Mouse (Mus musculus): ENCODE results near the gene Uba7. TPM values are rescaled to one million over a fixed set of nuclear protein-coding genes. Genes with fewer than 3 reads are reported as not detected.
A peak's percentile ranks its signal among the peaks of the same experiment; 100 is the strongest.

Uba7 gene
- total and polyA plus RNA-seq, 2 experiments from 2014 or later: 18.0 to 55.6 TPM

DNA sequence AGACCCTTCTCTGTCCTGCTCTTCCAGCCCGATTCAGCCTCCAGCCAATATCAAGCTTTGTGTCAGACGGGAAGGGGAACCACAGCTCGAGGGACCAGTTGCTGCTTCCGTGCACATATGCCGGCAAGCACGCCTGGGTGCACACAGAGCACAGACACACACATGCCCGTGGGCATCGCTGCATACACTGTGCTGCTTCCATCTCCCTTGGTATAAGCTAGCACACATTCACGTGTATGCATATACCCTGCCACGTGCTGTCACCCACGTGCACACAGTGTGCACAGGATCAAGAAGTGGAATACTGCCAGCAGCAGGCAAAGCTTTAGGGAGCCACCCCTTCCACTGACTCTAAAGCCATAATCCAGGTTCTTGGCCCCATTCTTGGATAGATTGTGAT lies 41.2 kb upstream of the Uba7 start:
- Histone ChIP-seq H3K27me3 (ENCODE audit: control insufficient read depth, insufficient read depth, low read length) (peaks cover 42% of the 10 kb centered on the region), H3K27ac (ENCODE audit: low read depth) (no peak overlapping the region), H3K4me2 (ENCODE audit: low read depth, low read length) (no peak overlapping the region), H3K4me1 (ENCODE audit: control insufficient read depth, insufficient read depth) (peaks cover 8% of the 10 kb centered on the region), H3K9ac (replicated peaks; ENCODE audit: low read depth, low read length) (no peak overlapping the region), H3K9me3 (replicated peaks; ENCODE audit: control insufficient read depth, low read length) (no peaks in the 10 kb centered on the region), H3K36me3 (replicated peaks; ENCODE audit: control insufficient read depth, insufficient read depth, low read length) (no peaks in the 10 kb centered on the region), H3K4me3 (ENCODE audit: low read depth, low read length) (no peak overlapping the region)
- no peak for DNase-seq (ENCODE audit: low spot score)
- no peak for ATAC-seq (ENCODE audit: insufficient read depth, low read depth)
- WGBS: 81% methylated on average over 11 of the region's 11 CpGs
- TF ChIP-seq EP300 (IDR thresholded peaks at IDR 0.05; ENCODE audit: low read depth) (no peak), CTCF (IDR thresholded peaks at IDR 0.05; ENCODE audit: low read depth) (no peak)

GRCm38 (mm10) chr9:107935374-107935773 lies 39.9 kb upstream of the Uba7 start, which contains the start of gene Camkv:
Camkv (plus strand) TSS chr9:107935674.
- 26% methylated on average over 3 of the region's 3 CpGs for WGBS
- peaks cover 43% of the 10 kb centered on the region for H3K27me3 ChIP-seq (ENCODE audit: control insufficient read depth, insufficient read depth, low read length)
- peak within 1 kb of the TSS; percentile 40; the same call in 1 of the 2 replicates for H3K9ac ChIP-seq (replicated peaks; ENCODE audit: low read depth, low read length)

DNA sequence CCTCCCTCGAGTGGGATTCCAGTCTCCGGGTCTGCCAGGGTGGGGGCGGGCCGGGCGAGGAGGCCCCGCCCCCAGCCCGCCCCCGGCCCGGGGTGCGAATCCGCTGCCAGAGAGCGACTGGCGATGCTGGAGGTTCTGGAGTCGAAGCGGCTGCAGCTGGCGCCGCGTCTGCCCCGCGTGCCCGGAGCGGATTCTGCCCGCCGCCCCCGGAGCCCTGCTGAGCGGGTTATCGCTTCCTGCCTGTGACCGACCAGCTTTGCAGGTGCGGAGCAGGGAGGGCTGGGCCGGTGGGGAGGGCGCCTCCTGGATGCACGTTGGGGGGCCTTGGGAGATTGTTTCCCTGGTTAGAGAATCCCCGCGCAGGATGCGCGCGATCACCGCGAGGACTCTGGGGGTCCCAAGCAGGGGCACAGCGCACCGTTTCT lies 39.5 kb upstream of the Uba7 start:
- 2% methylated on average over 33 of the region's 41 CpGs for WGBS
- Histone ChIP-seq H3K4me2 (ENCODE audit: low read depth, low read length) (peak overlapping the region; percentile 77), H3K9me3 (replicated peaks; ENCODE audit: control insufficient read depth, low read length) (no peaks in the 10 kb centered on the region), H3K36me3 (replicated peaks; ENCODE audit: control insufficient read depth, insufficient read depth, low read length) (no peaks in the 10 kb centered on the region), H3K4me1 (ENCODE audit: control insufficient read depth, insufficient read depth) (peaks cover 8% of the 10 kb centered on the region), H3K27ac (ENCODE audit: low read depth) (no peak overlapping the region), H3K27me3 (ENCODE audit: control insufficient read depth, insufficient read depth, low read length) (peaks cover 43% of the 10 kb centered on the region), H3K9ac (replicated peaks; ENCODE audit: low read depth, low read length) (peak overlapping the region; percentile 40; the same call in 1 of the 2 replicates), H3K4me3 (ENCODE audit: low read depth, low read length) (peak overlapping the region; percentile 49)
- ATAC-seq (ENCODE audit: insufficient read depth, low read depth) (peak; percentile 34; the same call in 1 of the 2 replicates), DNase-seq (ENCODE audit: low spot score) (no peak)
- TF ChIP-seq CTCF (IDR thresholded peaks at IDR 0.05; ENCODE audit: low read depth) (no peak), EP300 (IDR thresholded peaks at IDR 0.05; ENCODE audit: low read depth) (no peak)

More at GRCm38 (mm10) chr9:107935374-107935773, 39.9 kb upstream of the Uba7 start, which contains the start of gene Camkv:
- no peak for DNase-seq (ENCODE audit: low spot score)
- H3K4me3 ChIP-seq (ENCODE audit: low read depth, low read length): peak within 1 kb of the TSS; percentile 49
- peak within 1 kb of the TSS; percentile 77 for H3K4me2 ChIP-seq (ENCODE audit: low read depth, low read length)
- no peak for ATAC-seq (ENCODE audit: insufficient read depth, low read depth)
- no peaks in the 10 kb centered on the region for H3K36me3 ChIP-seq (replicated peaks; ENCODE audit: control insufficient read depth, insufficient read depth, low read length)
- H3K27ac ChIP-seq (ENCODE audit: low read depth): no peak within 1 kb of the TSS
- no peaks in the 10 kb centered on the region for H3K9me3 ChIP-seq (replicated peaks; ENCODE audit: control insufficient read depth, low read length)
- TF ChIP-seq EP300 (IDR thresholded peaks at IDR 0.05; ENCODE audit: low read depth): no peak
- peaks cover 8% of the 10 kb centered on the region for H3K4me1 ChIP-seq (ENCODE audit: control insufficient read depth, insufficient read depth)

DNA sequence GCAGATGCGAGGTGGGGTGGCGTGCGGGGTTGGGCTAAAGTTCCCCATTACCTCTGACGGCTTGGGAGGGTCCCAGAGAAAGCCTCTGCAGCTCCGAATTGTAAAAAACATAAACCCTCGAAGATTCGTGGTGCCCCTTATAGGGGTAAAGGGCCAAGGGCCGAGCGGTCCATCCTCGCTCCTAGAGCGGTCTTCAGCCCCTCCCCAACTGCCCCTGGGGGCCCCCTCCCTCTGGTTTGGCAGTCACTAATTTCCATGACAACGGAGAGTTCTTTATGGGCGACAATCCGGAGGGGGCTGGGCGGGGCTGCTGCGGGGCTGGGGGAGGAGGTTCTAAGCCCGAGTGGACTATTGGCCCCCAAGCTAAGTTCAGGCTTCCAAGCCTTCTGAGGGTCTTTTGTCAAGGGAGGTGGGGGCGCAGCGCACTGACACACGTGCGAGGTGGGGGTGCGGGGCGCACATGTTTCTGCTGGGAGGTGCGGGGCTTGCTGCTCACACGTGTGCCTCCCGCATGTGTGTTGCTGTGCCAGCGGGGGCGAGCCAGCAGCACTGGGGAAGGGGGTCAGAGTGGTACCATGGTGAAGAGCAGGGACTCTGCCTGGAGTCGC lies 39.0 kb upstream of the Uba7 start:
- Histone ChIP-seq H3K27me3 (ENCODE audit: control insufficient read depth, insufficient read depth, low read length) (peaks cover 43% of the 10 kb centered on the region), H3K36me3 (replicated peaks; ENCODE audit: control insufficient read depth, insufficient read depth, low read length) (no peaks in the 10 kb centered on the region), H3K27ac (ENCODE audit: low read depth) (no peak overlapping the region), H3K4me3 (ENCODE audit: low read depth, low read length) (peak overlapping the region; percentile 49), H3K4me2 (ENCODE audit: low read depth, low read length) (peak overlapping the region; percentile 77), H3K4me1 (ENCODE audit: control insufficient read depth, insufficient read depth) (peaks cover 8% of the 10 kb centered on the region), H3K9me3 (replicated peaks; ENCODE audit: control insufficient read depth, low read length) (no peaks in the 10 kb centered on the region), H3K9ac (replicated peaks; ENCODE audit: low read depth, low read length) (0 out of 2 replicates have a peak overlapping the region, but pooled peaks have one; percentile 40)
- no peak for DNase-seq (ENCODE audit: low spot score)
- ATAC-seq (ENCODE audit: insufficient read depth, low read depth): 0 out of 2 replicates have a peak, but pooled peaks have one; percentile 19
- TF ChIP-seq EP300 (IDR thresholded peaks at IDR 0.05; ENCODE audit: low read depth) (no peak), CTCF (IDR thresholded peaks at IDR 0.05; ENCODE audit: low read depth) (no peak)
- WGBS: 11% methylated on average over 29 of the region's 29 CpGs

GRCm38 (mm10) chr9:107936831-107937230 lies 38.5 kb upstream of the Uba7 start:
- TF ChIP-seq EP300 (IDR thresholded peaks at IDR 0.05; ENCODE audit: low read depth): no peak
- no peak for TF ChIP-seq CTCF (IDR thresholded peaks at IDR 0.05; ENCODE audit: low read depth)
- no peaks in the 10 kb centered on the region for H3K36me3 ChIP-seq (replicated peaks; ENCODE audit: control insufficient read depth, insufficient read depth, low read length)
- no peak overlapping the region for H3K4me3 ChIP-seq (ENCODE audit: low read depth, low read length)
- no peak overlapping the region for H3K27ac ChIP-seq (ENCODE audit: low read depth)
- H3K9me3 ChIP-seq (replicated peaks; ENCODE audit: control insufficient read depth, low read length): no peaks in the 10 kb centered on the region
- no peak for ATAC-seq (ENCODE audit: insufficient read depth, low read depth)
- 41% methylated on average over 3 of the region's 3 CpGs for WGBS
- DNase-seq (ENCODE audit: low spot score): no peak
- H3K4me1 ChIP-seq (ENCODE audit: control insufficient read depth, insufficient read depth): peaks cover 8% of the 10 kb centered on the region
- H3K9ac ChIP-seq (replicated peaks; ENCODE audit: low read depth, low read length): no peak overlapping the region
- H3K27me3 ChIP-seq (ENCODE audit: control insufficient read depth, insufficient read depth, low read length): peaks cover 43% of the 10 kb centered on the region
- 0 out of 2 replicates have a peak overlapping the region, but pooled peaks have one; percentile 77 for H3K4me2 ChIP-seq (ENCODE audit: low read depth, low read length)
